In genomic region chr2:105676080-105676908, GRCm38 (mm10) we compare ENCODE assay signal across 8 mouse cellular contexts. TPM values are rescaled to one million over a fixed set of nuclear protein-coding genes. Genes with fewer than 3 reads are reported as not detected.
DNase-seq lines count a peak whose midpoint lies in the region; ATAC-seq and TF ChIP-seq lines count a peak whose summit lies in the region.

No protein-coding gene starts in this region.

- H3K27ac ChIP-seq in left cerebral cortex, adult 2 months = peak overlapping the region; percentile 58; the same call in 1 of the 2 replicates
- H3K27ac ChIP-seq in forebrain, embryonic 12.5 days = peak overlapping the region; percentile 96
- 0 out of 2 replicates have a peak overlapping the region, but pooled peaks have one; percentile 37 for H3K27ac ChIP-seq in neural tube, embryonic 12.5 days

- peak overlapping the region; percentile 44 for H3K4me3 ChIP-seq in left cerebral cortex, adult 2 months
- H3K4me3 ChIP-seq in forebrain, embryonic 12.5 days (replicated peaks) = peak overlapping the region; percentile 80
- H3K4me3 ChIP-seq in neural tube, embryonic 12.5 days = peak overlapping the region; percentile 62

- no peaks in the 10 kb centered on the region for H3K36me3 ChIP-seq in forebrain, embryonic 12.5 days (replicated peaks)
- H3K36me3 ChIP-seq in neural tube, embryonic 12.5 days = no peaks in the 10 kb centered on the region

- no peak for ATAC-seq in forebrain, embryonic 12.5 days (ENCODE audit: low FRiP score)
- ATAC-seq in neural tube, embryonic 12.5 days (ENCODE audit: low FRiP score, low read depth) = peak; percentile 4

- H3K9me3 ChIP-seq in forebrain, embryonic 12.5 days = no peaks in the 10 kb centered on the region
- H3K9me3 ChIP-seq in neural tube, embryonic 12.5 days = no peaks in the 10 kb centered on the region

- peak overlapping the region; percentile 97 for H3K9ac ChIP-seq in forebrain, embryonic 12.5 days
- H3K9ac ChIP-seq in neural tube, embryonic 12.5 days = peak overlapping the region; percentile 86

- under 1% methylated on average over 77 of the region's 77 CpGs for WGBS in forebrain, embryonic 12.5 days
- under 1% methylated on average over 77 of the region's 77 CpGs for WGBS in neural tube, embryonic 12.5 days

- DNase-seq in left cerebral cortex, adult 2 months (ENCODE audit: extremely low spot score in 1 of 2, low spot score in 2 of 2) = peak in 1 of 2 experiments; percentile 50
- DNase-seq in left cerebral cortex, adult 11 months (ENCODE audit: low spot score) = no peak
- DNase-seq in brain, embryonic 14.5 days (ENCODE audit: low read depth) = peak; percentile 72
- DNase-seq in kidney, postnatal 14 days = peak; percentile 34
- DNase-seq in urinary bladder, postnatal 36 days (ENCODE audit: low spot score in 2 of 2) = no peak
- DNase-seq in left cerebral cortex, adult 8-10 months (ENCODE audit: low spot score in 2 of 2) = no peak

- no peak for TF ChIP-seq POLR2A in brain, embryonic 14.5 days (IDR thresholded peaks at IDR 0.05; ENCODE audit: borderline replicate concordance, extremely low read depth, insufficient read depth, insufficient read length, poor library complexity, severe bottlenecking)

- peaks cover 62% of the 10 kb centered on the region for H3K4me1 ChIP-seq in forebrain, embryonic 12.5 days
- H3K4me1 ChIP-seq in neural tube, embryonic 12.5 days = peaks cover 56% of the 10 kb centered on the region

- H3K27me3 ChIP-seq in forebrain, embryonic 12.5 days = peaks cover 63% of the 10 kb centered on the region
- peaks cover 66% of the 10 kb centered on the region for H3K27me3 ChIP-seq in neural tube, embryonic 12.5 days (replicated peaks)

- TF ChIP-seq CTCF in left cerebral cortex, adult 2 months (IDR thresholded peaks at IDR 0.05) = no peak
- no peak for TF ChIP-seq CTCF in brain, embryonic 14.5 days (IDR thresholded peaks at IDR 0.05; ENCODE audit: borderline replicate concordance, extremely low read depth, insufficient read depth, insufficient read length)

- H3K4me2 ChIP-seq in forebrain, embryonic 12.5 days = peak overlapping the region; percentile 73
- peak overlapping the region; percentile 72 for H3K4me2 ChIP-seq in neural tube, embryonic 12.5 days (replicated peaks)

- intact Hi-C loops in left cerebral cortex, adult 2 months (cut with DNase I) = loop anchor here (5.0 kb wide), 1 partner anchor 326 kb away; the partner anchor contains the start of gene Dnajc24

RNA-seq across cellular contexts. Expression of gene Pax6, which starts 7.6 kb away (rescaled TPM):
- total RNA-seq in left cerebral cortex, adult 2 months (2021) = 10 to 100 TPM in 1 of 2 experiments, 1 to 10 TPM in 1; 8.2 to 11.7 TPM
- polyA plus RNA-seq in brain, embryonic 14.5 days (2012; rRNA removed) = 63.3 and 76.2 TPM in 2 replicates
- 110 and 111 TPM in 2 replicates for polyA plus RNA-seq in forebrain, embryonic 12.5 days (2016; fragmentation: Nextera tagmentation; extraction: Ambion mirVana)
- polyA plus RNA-seq in neural tube, embryonic 12.5 days (2016; fragmentation: Nextera tagmentation; extraction: Ambion mirVana) = 23.8 and 25.7 TPM in 2 replicates
- total RNA-seq in left cerebral cortex, adult 8-10 months (2022) = 10 to 100 TPM in 3 of 4 experiments, 1 to 10 TPM in 1; 9.3 to 12.0 (median 11.3) TPM

Comparison
In these comparisons a context has a peak if more than half of its experiments do, and no peak if none do; other contexts are left out.
1. DNase-seq: peak in brain, embryonic 14.5 days (single experiment) and kidney, postnatal 14 days (single experiment); none in left cerebral cortex, adult 11 months (single experiment), urinary bladder, postnatal 36 days (0 of 2) and left cerebral cortex, adult 8-10 months (0 of 2).
2. H3K27ac ChIP-seq: peak in every context shown above with its lines; median percentile 96 in forebrain, embryonic 12.5 days; 58 in left cerebral cortex, adult 2 months; 37 in neural tube, embryonic 12.5 days.
3. Peak in every context shown above with its lines, with median percentiles within 50 percentile points of each other: H3K4me3 ChIP-seq.